Mouse (Mus musculus) myocyte (in vitro differentiated cells): ENCODE data around the gene Otud1.

Experiments used
- CEBPB ChIP-seq: IDR thresholded peaks from 2 replicates; pipeline ENCODE4 v1.6.1; 2011; ENCODE audit warnings: mild to moderate bottlenecking, moderate library complexity; ENCODE audit not compliant: poor library complexity, insufficient read depth, severe bottlenecking
- E2F4 ChIP-seq: IDR thresholded peaks from one replicate; pipeline ENCODE4 v1.6.1; 2011; ENCODE audit warnings: mild to moderate bottlenecking, control low read depth, moderate library complexity; ENCODE audit not compliant: insufficient read depth
- MAX ChIP-seq: IDR thresholded peaks from one replicate; pipeline ENCODE4 v1.6.1; 2011; ENCODE audit warnings: low read depth, mild to moderate bottlenecking, control low read depth
- MYOD1 ChIP-seq, 3 experiments: IDR thresholded peaks; one replicate each; pipeline ENCODE4 v1.6.1; 2011; ENCODE audit warnings: control low read depth in 2 of 3, low read depth in 2 of 3, mild to moderate bottlenecking in 2 of 3, moderate library complexity in 1 of 3; ENCODE audit not compliant: insufficient read length in 2 of 3, control insufficient read depth in 1 of 3
- MYOG ChIP-seq, 3 experiments: IDR thresholded peaks; one replicate each; pipeline ENCODE4 v1.6.1; 2011; ENCODE audit warnings: control low read depth in 2 of 3, low read depth in 2 of 3, mild to moderate bottlenecking in 2 of 3; ENCODE audit not compliant: insufficient read length in 2 of 3, control insufficient read depth in 1 of 3, insufficient read depth in 1 of 3
- POLR2A ChIP-seq: IDR thresholded peaks from one replicate; pipeline ENCODE4 v1.6.1; 2011; ENCODE audit warnings: low read depth, mild to moderate bottlenecking, control low read depth, moderate library complexity; ENCODE audit not compliant: insufficient read length
- POLR2AphosphoS2 ChIP-seq: IDR thresholded peaks from one replicate; pipeline ENCODE4 v1.6.1; 2011; ENCODE audit warnings: low read depth, control low read depth; ENCODE audit not compliant: insufficient read length
- REST ChIP-seq: IDR thresholded peaks from one replicate; pipeline ENCODE4 v1.6.1; 2011; ENCODE audit warnings: mild to moderate bottlenecking, control low read depth, moderate library complexity; ENCODE audit not compliant: insufficient read depth, insufficient read length
- SRF ChIP-seq: IDR thresholded peaks from one replicate; pipeline ENCODE4 v1.6.1; 2011; ENCODE audit warnings: low read depth; ENCODE audit not compliant: control insufficient read depth, insufficient read length
- TCF12 ChIP-seq: IDR thresholded peaks from one replicate; pipeline ENCODE4 v1.6.1; 2011; ENCODE audit warnings: mild to moderate bottlenecking, control low read depth; ENCODE audit not compliant: poor library complexity, insufficient read depth, severe bottlenecking
- TCF3 ChIP-seq: IDR thresholded peaks from one replicate; pipeline ENCODE4 v1.6.1; 2011; ENCODE audit warnings: low read depth, control low read depth; ENCODE audit not compliant: insufficient read length
- USF1 ChIP-seq: IDR thresholded peaks from one replicate; pipeline ENCODE4 v1.6.1; 2011; ENCODE audit warnings: low read depth, mild to moderate bottlenecking, control low read depth, moderate library complexity

DNA sequence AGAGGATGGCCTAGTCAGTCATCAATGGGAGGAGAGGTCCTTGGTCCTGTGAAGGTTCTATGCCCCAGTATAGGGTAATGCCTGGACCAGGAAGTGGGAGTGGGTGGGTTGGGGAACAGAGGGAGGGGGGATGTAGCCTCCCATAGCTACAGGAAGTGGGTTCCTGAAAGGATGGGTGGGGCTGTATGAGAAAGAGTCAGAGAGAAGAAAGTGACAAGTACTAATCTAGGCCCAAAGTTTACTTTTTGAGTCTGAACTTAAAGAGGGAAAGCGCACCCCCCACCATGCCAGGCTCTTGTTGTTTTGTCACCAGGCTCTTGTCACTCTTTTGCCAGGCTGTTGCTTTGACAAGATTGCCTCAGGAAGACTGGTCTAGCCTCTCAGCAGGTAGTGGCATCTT is 35.5 kb upstream of the Otud1 start:
- TF ChIP-seq USF1 (no peak), REST (no peak), POLR2A (no peak), MYOG (IDR thresholded peaks at IDR 0.05; ENCODE audit: control insufficient read depth in 1 of 3, insufficient read depth in 1 of 3, insufficient read length in 2 of 3, low read depth in 2 of 3) (no peak), MAX (no peak), POLR2AphosphoS2 (no peak), TCF3 (no peak), CEBPB (no peak), MYOD1 (IDR thresholded peaks at IDR 0.05; ENCODE audit: control insufficient read depth in 1 of 3, insufficient read length in 2 of 3, low read depth in 2 of 3) (no peak), TCF12 (no peak), SRF (no peak), E2F4 (no peak)
